Mouse (Mus musculus) frontal cortex, adult 2 months (tissue): ENCODE data around the gene Gm37419. TPM values are rescaled to one million over a fixed set of nuclear protein-coding genes. Genes with fewer than 3 reads are reported as not detected.

ENCODE experiments used
- DNase-seq, 2 experiments: peaks; one replicate each; pipeline ENCODE4 v3.0.0; 2022; ENCODE audit warnings: low spot score in 1 of 2; ENCODE audit errors: extremely low spot score in 1 of 2
- polyA plus RNA-seq: library from polyadenylated mRNA; depleted of rRNA; stranded (reverse); fragments of >200 nt; gene quantifications from 2 replicates; pipeline ENCODE4 v1.2.3, GENCODE M21; 2012; rRNA removed

The Gm37419 gene
- not detected in 2 replicates for polyA plus RNA-seq

GRCm38 (mm10) chr16:23988466-23989208 is at the start of gene Gm37419, which contains the start of gene Bcl6:
Gene Gm37419, plus strand, starts transcription at chr16:23988482.
Gene Bcl6, minus strand, starts transcription at chr16:23988852.
- DNase-seq: peak; percentile 60 to 87

- DNase-seq: no peak
Measured at GRCm38 (mm10) chr16:23944801-23945200, 43.5 kb upstream of the Gm37419 start.

- no peak for DNase-seq
Measured at GRCm38 (mm10) chr16:23947654-23948053, 40.6 kb upstream of the Gm37419 start.

GRCm38 (mm10) chr16:23952101-23952727 is 36.1 kb upstream of the Gm37419 start:
- no peak for DNase-seq

DNA sequence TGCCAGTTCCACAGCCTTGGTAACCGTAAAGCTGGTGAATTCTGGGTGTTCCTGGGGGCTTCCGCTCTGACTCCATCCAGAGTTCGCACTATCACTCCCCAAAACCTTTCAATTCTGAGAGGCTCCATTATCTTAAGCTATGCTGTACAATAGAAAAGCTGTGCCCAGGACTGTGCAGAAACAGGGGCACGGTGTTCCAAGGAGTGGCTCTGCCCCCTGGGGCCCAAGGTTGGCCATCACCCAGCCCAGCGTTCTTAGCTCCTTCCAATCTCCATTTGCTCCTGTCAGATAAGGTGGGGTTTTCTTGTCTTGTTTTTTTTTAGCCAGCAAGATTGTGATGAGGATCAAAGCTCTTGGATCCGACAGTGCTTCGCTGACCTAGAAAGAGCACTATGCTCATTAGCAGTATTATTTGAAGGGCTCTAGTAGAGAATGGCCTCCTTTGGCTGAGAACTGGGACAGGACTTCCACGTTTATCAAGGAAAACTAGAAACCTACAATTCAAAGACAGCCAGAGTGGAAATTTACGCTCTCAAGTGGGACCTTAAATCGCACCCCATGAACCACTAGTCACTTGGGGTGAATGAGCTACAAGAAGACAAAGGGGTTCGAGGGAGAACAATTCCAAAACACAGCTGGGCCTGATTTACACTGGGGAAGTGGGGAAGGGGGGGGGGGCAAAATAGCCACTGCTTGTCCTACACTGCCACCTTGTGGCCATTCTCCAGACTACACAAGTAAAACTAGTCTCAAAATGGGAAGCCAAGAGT is 34.9 kb upstream of the Gm37419 start:
- DNase-seq: peak in 1 of 2 experiments; percentile 80

DNA sequence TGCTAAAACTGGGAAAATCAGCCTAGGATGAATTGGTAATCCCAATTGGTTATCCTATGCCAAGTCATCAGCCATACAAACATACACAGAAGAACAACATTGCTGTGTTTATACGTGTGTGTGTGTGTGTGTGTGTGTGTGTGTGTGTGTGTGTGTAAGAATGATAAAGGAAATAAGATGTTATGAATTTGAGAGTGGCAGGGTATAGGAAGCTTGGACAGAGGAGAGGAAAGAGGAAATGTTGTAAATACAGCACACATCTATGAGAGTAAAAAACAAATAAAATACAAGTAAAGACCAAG is 34.4 kb upstream of the Gm37419 start:
- no peak for DNase-seq

- no peak for DNase-seq
Measured at GRCm38 (mm10) chr16:23958938-23959337, 29.3 kb upstream of the Gm37419 start.

DNA sequence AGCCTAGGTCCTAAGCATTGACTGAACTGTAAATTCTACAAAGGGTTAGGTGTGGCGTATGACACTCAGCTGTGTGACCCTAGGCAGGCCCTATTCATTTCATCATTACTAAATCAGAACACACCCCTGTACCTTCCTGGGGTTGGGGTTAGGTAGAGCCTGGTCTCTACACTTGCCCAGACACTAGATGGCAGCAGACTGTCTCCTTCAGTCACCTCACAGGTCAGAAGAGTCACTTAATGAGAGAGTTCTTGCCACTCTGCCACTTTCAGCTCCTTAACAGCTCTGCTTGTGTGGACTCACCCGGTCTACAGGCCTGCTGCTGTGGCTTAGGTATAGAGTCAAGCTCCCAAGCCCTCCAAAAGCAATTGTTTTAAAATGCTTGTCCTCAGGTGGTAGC is 25.9 kb upstream of the Gm37419 start:
- DNase-seq: no peak

DNA sequence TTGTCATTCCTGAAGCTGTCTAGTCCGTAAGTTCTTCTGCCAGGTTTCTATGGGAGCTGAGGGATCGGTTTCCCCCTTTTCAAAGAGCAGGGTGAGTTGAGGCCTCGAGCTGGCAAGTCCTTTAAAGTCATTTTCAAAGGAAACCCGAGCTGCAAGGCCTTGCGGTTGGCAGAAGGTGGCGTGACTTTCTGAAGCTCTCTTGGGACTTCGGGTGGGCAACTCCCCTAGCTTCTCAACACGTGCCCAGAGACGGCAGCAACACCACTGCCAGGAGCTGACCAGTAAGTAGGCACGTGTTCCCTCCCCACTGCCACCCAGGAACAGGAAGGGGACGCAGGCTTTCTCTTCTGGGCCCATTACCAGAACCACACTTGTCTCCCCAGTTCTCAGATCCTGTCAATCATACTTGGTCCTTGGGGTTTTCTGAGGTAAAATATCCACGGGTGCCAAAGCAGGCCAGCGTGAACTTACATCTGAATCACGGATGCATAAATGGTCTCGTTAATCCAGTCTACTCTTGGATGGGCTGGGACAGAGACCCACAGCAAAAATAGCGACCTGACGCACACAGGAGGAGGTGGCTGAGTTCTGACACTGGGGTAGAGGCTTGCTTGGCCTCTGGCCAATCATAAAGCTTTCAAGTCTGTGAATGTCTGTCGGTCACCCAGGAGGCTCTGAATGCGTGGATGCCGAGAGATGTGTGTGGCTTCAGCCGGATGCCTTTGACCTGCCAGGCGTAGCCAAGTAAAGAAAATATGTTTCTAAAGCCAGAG is 24.2 kb upstream of the Gm37419 start:
- no peak for DNase-seq

DNA sequence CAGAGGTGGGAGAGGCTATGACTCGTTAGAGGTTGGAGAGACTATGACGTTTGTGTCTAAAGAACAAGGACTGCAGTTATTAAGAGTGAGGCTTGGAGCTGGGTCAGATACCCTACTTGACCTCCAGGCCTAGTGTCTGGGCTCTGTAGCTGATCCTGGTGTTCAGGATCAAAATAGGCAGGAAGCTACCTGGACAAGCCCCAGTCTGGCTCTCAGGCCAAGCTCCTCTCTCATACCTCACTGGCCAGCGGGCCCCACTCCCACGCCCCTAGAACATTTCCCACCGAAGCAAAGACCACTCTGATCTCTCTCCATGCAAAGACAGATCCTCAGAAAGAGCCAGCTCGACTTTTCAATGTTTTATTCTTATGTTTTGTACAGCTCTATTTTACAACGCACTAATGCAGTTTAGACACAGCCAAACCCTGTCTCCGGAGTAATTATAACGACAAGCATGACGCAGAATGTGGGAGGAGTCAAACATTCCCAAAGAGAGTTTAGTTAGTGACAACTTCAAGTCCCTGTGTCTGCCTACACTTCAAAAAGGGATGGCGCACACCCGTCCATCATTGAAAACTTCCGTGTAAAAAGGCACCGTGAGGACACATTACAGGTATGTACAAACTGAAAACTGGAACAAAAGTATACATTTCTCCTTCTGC is 23.4 kb upstream of the Gm37419 start:
- no peak for DNase-seq

GRCm38 (mm10) chr16:23966066-23966465 is 22.2 kb upstream of the Gm37419 start:
- no peak for DNase-seq

DNA sequence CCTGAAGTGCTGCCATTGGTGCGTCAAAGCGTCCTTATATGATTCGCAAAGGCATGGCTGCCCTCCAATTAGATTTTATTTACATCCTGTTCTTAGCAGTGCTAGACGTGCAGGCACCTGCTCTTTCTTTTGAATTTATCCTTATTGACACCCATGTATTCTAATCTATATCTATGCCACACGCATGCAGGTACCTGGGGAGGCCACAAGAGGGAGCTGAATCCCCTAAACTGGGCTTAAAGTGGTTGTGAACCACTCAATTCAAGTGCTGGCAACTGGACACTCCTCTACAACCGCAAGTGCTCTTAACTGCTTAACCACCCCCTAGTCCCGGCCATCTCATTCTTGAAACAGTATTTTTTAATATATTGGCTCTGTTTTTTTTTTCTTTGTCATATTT is 21.0 kb upstream of the Gm37419 start:
- no peak for DNase-seq

- no peak for DNase-seq
Measured at GRCm38 (mm10) chr16:23968888-23969287, 19.4 kb upstream of the Gm37419 start.

GRCm38 (mm10) chr16:23969919-23970318 is 18.4 kb upstream of the Gm37419 start:
- no peak for DNase-seq

DNA sequence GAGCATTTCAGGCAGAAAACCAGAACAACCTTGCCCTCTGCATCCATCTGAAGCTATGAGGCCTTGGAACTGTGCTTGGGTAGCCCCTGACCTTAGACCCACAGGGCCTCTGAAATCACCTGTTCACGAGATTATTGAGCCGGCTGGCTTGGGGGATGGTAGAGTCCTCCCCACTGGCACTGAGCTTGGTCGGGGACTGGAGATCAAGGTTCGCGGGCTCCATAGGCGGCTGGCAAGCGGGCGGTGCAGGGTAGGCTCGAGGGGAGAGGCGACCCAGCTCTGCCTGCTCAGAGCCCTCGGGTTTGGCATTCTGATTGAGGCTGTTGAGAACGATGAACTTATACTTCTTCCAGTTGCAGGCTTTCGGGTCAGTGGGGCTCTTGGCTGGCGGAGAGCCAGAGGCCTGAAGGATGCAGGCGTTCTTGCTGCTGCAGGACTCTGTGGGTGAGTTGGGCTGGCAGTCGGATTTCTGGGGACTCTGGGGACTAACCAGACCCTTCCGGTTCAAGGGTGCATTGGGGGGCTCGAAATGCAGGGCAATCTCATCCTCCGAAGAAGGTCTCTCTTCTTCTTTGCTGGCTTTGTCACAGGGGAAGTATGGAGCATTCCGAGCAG is 16.0 kb upstream of the Gm37419 start:
- DNase-seq: no peak

DNA sequence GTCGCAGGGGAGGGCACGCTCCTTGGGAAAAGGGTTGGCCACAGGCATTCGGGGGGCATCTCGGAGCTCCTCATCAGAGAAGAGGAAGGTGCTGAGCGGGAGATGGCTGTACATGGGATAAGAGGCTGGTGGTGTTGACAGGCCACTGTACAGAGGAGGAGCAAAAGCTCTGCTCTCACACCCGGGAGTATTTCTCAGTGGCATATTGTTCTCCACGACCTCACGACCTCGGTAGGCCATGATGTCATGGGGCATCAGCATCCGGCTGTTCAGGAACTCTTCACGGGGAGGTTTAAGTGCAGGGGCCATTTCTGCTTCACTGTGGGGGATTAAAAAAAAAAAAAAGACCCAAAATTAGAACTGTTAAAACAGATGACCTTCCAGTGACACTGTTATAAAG is 15.4 kb upstream of the Gm37419 start:
- DNase-seq: no peak

DNA sequence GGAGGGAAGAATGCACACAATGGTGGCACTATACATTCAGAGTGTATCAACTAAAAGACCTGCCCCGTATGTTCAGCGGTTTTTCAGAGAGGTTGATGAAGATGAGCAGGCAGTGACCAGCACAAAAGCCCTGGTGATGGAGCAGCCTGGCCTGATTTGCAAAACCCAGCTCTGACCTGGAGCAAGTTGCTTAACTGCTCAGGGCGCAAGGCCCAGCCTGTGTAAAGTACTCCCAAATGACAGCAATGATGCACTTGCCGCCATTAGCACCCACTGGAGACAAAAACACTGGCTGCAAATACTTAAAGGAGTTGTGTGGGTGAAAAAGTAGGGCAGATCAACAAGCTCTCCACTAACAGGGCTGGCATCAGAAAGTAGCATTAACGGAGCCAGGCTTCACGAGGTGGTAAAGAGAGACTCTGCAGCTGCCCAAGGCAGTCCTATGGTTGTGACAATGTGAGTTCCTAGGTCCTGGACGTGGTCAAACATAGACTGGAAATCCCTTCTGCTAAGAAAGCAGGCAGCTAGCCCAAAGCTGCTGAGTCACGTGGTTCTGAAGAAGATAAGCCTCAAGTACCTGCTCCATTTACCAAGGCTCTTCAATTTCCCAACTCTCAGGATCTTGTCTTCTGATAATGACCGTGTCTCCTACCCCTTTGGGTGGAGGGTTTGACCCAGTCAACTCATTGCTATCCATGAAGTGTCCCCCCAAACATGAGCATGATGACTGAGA is 14.5 kb upstream of the Gm37419 start:
- no peak for DNase-seq

DNA sequence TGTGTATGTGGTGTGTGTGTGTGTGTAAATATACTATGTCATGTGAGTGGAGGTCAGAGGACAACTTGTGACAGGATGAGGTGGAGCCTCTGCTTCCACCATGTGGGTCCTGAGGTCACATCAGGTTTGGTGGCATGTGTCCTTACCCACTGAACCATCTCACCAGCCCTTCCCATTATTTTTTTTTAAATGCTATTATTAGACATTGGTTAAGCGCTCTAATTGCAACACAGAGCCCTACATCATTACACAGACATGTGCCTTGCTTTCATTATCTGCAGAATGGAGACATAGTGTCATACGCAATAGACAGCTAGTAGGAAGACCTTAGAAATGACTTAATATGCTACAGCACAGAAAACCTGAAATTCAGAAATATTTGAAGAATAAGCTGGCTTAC is 12.1 kb upstream of the Gm37419 start:
- DNase-seq: no peak

- DNase-seq: no peak
Measured at GRCm38 (mm10) chr16:23977732-23978131, 10.6 kb upstream of the Gm37419 start.
